Mouse (Mus musculus): ENCODE results near the gene Ssh2. TPM values are rescaled to one million over a fixed set of nuclear protein-coding genes. Genes with fewer than 3 reads are reported as not detected.

The Ssh2 gene
- total RNA-seq, 2 experiments from 2014 or later, result 10.8 to 20.6 TPM

GRCm38 (mm10) chr11:77446628-77447041, 230.5 kb downstream of the Ssh2 start:
- ATAC-seq (replicated peaks; ENCODE audit: low FRiP score, poor library complexity, severe bottlenecking), result peak; percentile 91

DNA sequence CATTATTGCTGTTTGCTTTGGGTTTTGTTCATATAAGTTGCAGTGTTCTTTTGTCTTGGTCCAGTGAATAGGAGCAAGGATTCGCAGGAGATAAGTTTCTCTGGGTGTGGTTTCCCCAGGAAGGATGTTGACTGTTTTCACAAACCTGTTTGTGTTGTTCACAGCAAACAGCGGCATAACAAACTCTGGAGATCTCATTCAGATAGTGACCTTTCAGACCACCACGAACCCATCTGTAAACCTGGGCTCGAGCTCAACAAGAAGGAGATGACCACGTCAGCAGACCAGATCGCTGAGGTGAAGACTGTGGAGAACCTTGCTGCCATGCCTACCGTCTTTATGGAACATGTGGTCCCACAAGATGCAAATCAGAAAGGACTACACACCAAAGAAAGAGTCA, 233.1 kb downstream of the Ssh2 start:
- no peak for ATAC-seq (replicated peaks; ENCODE audit: low FRiP score, poor library complexity, severe bottlenecking)

DNA sequence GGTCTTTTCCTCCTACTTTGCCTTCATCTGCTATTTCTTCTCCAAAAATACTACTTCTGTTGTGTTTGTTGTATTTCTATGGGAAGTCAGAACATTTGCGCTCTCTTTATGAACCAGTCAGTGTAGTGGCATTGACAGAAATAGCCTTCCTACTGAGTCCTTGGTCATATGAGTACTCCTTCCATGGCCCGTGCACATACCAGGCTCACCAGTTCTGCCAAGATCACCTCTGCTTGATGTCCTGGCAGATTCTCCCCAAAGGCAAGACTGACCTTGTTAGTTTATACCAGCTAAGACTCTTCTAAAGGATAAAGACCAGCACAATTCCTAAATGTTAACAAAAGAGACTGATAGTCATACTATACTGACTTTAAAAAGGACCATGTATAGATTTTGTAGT, 235.6 kb downstream of the Ssh2 start:
- no peak for ATAC-seq (replicated peaks; ENCODE audit: low FRiP score, poor library complexity, severe bottlenecking)

DNA sequence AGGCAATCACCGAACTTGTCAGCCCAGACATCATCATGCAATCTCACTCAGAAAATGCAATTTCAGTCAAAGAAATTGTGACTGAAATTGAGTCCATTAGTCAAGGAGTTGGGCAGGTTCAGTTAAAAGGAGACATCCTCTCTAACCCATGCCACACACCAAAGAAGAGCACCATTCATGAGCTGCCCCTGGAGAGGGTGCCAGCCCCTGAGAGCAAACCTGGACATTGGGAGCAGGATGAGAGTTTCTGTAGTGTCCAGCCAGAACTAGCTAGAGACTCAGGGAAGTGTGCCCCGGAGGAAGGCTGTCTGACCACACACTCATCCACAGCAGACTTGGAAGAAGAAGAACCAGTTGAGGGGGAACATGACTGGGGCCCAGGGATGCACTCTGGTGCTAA, 237.3 kb downstream of the Ssh2 start:
- ATAC-seq (replicated peaks; ENCODE audit: low FRiP score, poor library complexity, severe bottlenecking), result no peak

GRCm38 (mm10) chr11:77455770-77456510, 239.9 kb downstream of the Ssh2 start:
- ATAC-seq (replicated peaks; ENCODE audit: low FRiP score, poor library complexity, severe bottlenecking), result no peak

DNA sequence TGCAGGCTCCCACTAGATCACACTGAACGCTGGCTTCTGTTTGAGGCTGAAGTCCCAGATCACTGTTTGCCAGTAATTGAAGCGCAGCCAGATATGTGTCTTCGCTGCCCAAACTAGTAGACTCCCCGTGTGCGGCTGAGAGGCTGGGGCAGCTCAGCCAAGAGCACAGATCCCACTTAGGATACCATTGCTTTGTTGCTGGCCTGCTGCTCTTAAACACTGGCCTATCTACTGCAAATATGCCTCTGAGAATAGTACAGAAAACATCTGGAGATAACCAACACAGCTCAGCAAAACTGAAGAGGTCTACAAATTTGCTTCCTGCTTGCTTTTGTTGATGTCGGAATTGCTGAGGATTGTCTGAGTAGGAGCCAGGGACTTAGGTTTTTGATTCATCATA, 240.8 kb downstream of the Ssh2 start:
- no peak for ATAC-seq (replicated peaks; ENCODE audit: low FRiP score, poor library complexity, severe bottlenecking)

GRCm38 (mm10) chr11:77461856-77462255, 245.8 kb downstream of the Ssh2 start:
- ATAC-seq (replicated peaks; ENCODE audit: low FRiP score, poor library complexity, severe bottlenecking), result no peak

GRCm38 (mm10) chr11:77462283-77463100, 246.4 kb downstream of the Ssh2 start, which contains the start of gene Coro6:
Gene Coro6 (plus strand): TSS chr11:77462411.
- ATAC-seq (replicated peaks; ENCODE audit: low FRiP score, poor library complexity, severe bottlenecking), result no peak; the same call in 1 of the 2 replicates

DNA sequence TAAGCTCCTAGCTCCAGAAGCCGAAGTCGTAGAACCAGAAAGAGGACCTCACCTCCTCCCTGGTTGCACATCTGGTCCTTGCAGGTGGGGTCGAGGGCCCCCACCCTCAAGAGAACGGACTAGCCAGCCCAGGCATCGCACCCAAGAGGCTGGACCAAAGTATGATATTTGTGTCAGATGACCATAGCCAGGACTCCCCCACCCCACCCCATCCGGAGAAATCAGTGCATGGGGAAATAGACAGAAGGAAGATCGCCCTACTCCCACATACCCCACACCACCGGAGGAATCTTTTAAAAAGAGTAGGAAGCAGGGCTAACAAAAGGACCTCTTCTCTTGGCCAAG, 247.0 kb downstream of the Ssh2 start:
- no peak for ATAC-seq (replicated peaks; ENCODE audit: low FRiP score, poor library complexity, severe bottlenecking)

DNA sequence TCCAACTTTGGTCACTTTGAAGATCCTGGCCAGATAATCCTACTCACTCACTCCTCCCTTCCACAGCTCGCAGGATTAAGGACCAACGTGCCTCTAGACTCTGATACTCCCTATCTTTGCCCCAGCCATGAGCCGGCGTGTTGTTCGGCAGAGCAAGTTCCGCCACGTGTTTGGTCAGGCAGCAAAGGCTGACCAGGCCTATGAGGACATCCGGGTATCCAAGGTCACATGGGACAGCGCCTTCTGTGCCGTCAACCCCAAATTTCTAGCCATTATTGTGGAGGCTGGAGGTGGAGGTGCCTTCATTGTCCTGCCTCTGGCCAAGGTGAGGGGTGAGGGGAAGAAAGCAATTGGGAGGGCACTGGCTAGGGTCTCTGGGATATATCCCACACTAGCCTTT, 247.7 kb downstream of the Ssh2 start:
- no peak for ATAC-seq (replicated peaks; ENCODE audit: low FRiP score, poor library complexity, severe bottlenecking)

DNA sequence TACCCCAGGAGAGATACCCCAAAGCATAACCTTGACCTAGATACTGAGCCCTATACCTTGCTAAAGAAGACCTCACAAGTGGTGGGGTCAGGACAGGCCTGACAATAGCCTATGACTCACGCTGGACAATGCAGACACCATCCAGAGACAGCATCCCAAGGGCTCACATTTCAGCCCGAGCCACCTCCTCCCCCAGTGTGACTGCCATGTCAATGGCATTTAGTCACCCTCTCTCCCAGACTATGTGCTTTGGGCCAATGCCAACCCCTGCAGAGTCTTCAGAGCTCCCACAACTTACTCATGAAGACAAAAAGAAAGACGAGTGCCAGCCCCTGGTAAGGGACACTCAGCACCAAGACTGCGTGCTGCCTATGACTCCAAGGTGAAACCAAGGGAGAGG, 248.6 kb downstream of the Ssh2 start:
- ATAC-seq (replicated peaks; ENCODE audit: low FRiP score, poor library complexity, severe bottlenecking), result no peak

GRCm38 (mm10) chr11:77465111-77465510, 249.0 kb downstream of the Ssh2 start:
- no peak for ATAC-seq (replicated peaks; ENCODE audit: low FRiP score, poor library complexity, severe bottlenecking)

GRCm38 (mm10) chr11:77466544-77466943, 250.5 kb downstream of the Ssh2 start:
- ATAC-seq (replicated peaks; ENCODE audit: low FRiP score, poor library complexity, severe bottlenecking), result no peak

DNA sequence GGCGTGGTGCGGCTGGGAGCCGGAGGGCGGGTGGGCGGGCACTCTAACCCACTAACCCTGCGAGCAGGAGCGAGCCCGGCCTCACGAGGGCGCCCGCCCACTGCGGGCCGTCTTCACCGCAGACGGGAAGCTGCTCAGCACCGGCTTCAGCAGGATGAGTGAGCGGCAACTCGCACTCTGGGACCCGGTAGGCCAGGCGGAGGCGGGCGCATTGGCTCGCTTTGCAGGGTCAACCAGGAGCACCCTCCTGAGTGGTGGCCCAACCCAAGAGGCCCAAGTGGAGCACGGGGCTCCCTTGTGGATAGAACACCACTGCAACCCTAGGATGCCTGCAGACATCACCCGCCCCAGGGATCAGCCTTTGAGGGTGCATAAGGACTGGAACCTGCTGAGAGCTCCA, 251.1 kb downstream of the Ssh2 start:
- no peak for ATAC-seq (replicated peaks; ENCODE audit: low FRiP score, poor library complexity, severe bottlenecking)

- ATAC-seq (replicated peaks; ENCODE audit: low FRiP score, poor library complexity, severe bottlenecking), result peak; percentile 48; the same call in 1 of the 2 replicates
These were observed 251.7 kb downstream of the Ssh2 start for GRCm38 (mm10) chr11:77467784-77468183.

- no peak for ATAC-seq (replicated peaks; ENCODE audit: low FRiP score, poor library complexity, severe bottlenecking)
These were observed 252.3 kb downstream of the Ssh2 start for GRCm38 (mm10) chr11:77468397-77468796.

DNA sequence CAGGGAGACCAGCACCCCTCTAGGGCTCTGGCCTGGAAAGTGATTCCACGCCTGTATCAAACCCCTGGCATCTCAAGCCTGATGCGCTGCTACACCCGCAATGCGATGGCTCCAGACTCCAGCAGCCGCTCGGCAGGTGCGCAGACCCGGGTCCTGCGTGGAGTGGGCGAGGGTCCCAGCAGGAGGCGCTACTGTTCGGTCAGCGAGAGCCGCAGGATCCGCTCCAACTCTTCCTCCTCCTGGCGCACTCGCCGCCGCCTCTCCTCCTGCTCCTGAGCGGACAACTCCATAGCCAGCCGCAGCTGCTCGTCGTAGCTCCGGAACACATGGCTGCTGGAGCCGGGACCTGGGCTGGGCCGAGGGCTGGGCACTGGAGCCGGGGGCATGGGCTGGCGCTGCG, 255.3 kb downstream of the Ssh2 start:
- no peak for ATAC-seq (replicated peaks; ENCODE audit: low FRiP score, poor library complexity, severe bottlenecking)

DNA sequence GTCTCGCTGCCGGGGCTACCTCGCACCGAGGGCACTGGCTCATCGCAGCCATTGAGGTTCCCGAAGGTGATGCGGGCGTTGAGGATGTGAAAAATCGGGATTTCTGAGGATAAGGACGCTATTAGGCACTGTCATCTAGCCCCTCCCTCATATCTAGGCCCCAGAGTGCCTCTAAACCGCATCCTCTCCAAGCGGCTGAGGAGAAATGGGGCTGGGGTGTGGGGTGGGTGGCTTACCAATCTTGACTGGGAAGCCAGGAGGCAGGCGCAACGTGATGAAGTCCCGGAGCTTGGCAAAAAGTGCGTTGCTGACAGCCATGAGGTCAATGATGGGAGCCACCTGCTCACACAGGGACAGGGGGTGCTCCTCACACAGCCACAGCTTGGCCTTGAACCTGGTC, 256.7 kb downstream of the Ssh2 start:
- ATAC-seq (replicated peaks; ENCODE audit: low FRiP score, poor library complexity, severe bottlenecking), result no peak

DNA sequence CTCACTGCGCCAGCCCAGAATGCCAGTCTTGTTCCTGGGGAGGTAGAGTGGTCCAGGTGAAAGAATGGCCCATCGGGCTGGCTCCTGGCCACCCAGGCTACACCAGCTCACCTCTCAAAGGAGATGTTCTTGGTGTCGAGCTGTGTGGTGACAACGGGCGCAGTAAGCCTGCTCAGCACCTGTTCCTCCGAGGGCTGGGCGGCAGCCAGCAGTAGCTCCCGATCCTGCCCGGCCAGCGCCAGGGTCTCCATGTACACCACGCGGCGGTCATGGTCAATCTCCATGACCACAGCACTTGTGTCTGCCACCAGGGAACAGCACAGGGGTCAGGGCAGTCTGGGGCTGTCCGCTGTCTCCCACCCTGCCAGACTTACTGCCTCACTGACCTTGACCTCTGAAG, 260.1 kb downstream of the Ssh2 start:
- ATAC-seq (replicated peaks; ENCODE audit: low FRiP score, poor library complexity, severe bottlenecking), result no peak

- ATAC-seq (replicated peaks; ENCODE audit: low FRiP score, poor library complexity, severe bottlenecking), result no peak
These were observed 260.8 kb downstream of the Ssh2 start for GRCm38 (mm10) chr11:77476895-77477294.

GRCm38 (mm10) chr11:77483043-77483442, 267.0 kb downstream of the Ssh2 start:
- no peak for ATAC-seq (replicated peaks; ENCODE audit: low FRiP score, poor library complexity, severe bottlenecking)

Measured in erythroblast, adult 5-6 weeks (primary cell).